Mouse (Mus musculus) midbrain, embryonic 10.5 days (tissue): ENCODE measurements around the gene Myh10. TPM values are rescaled to one million over a fixed set of nuclear protein-coding genes. Genes with fewer than 3 reads are reported as not detected.

Source experiments
- polyA plus RNA-seq: library from polyadenylated mRNA; unstranded; fragments of >200 nt; fragmentation: Nextera tagmentation; extraction: Ambion mirVana; gene quantifications from 2 replicates; pipeline ENCODE4 v1.2.1, GENCODE M21; 2016

Myh10 gene
- polyA plus RNA-seq, 1 experiment from 2014 or later = 134 TPM

Other genes starting within 250 kb of the Myh10 start
- gene Pik3r6, start 188.5 kb upstream of the Myh10 start, polyA plus RNA-seq = 1.6 TPM in 2 replicates
- not detected in 2 replicates for gene Mfsd6l, start 135.4 kb upstream of the Myh10 start, polyA plus RNA-seq
- 1.5 and 2.2 TPM in 2 replicates for gene Ccdc42, start 104.5 kb upstream of the Myh10 start, polyA plus RNA-seq
- gene Ndel1, start 180.3 kb downstream of the Myh10 start, polyA plus RNA-seq = 55.2 and 60.3 TPM in 2 replicates
- gene Rnf222, start 197.0 kb downstream of the Myh10 start, polyA plus RNA-seq = 0.04 and 0.05 TPM in 2 replicates
- gene Rpl26, start 210.0 kb downstream of the Myh10 start, polyA plus RNA-seq = 856 and 1,017 TPM in 2 replicates
- gene Odf4, start 235.5 kb downstream of the Myh10 start, polyA plus RNA-seq = not detected in 2 replicates